Mouse (Mus musculus): ENCODE results near the gene Pml.
"Not testable (repeated sequence)": the region's sequence is repeated elsewhere in the genome, so short reads cannot be mapped to it uniquely, and the experiment has no call there.

Gene Pml

GRCm38 (mm10) chr9:58272068-58272541 lies 22.5 kb upstream of the Pml start:
- no peak for DNase-seq (ENCODE audit: extremely low read depth, insufficient read length, low spot score)

GRCm38 (mm10) chr9:58271551-58271950 lies 22.0 kb upstream of the Pml start:
- DNase-seq (ENCODE audit: extremely low read depth, insufficient read length, low spot score), result not testable (repeated sequence)

GRCm38 (mm10) chr9:58271109-58271508 lies 21.5 kb upstream of the Pml start:
- no peak for DNase-seq (ENCODE audit: extremely low read depth, insufficient read length, low spot score)

- DNase-seq (ENCODE audit: extremely low read depth, insufficient read length, low spot score), result no peak
These were observed 20.5 kb upstream of the Pml start for GRCm38 (mm10) chr9:58270081-58270480.

- DNase-seq (ENCODE audit: extremely low read depth, insufficient read length, low spot score), result peak; percentile 49
These were observed 19.1 kb upstream of the Pml start for GRCm38 (mm10) chr9:58268384-58269313.

GRCm38 (mm10) chr9:58267046-58267445 lies 17.5 kb upstream of the Pml start:
- DNase-seq (ENCODE audit: extremely low read depth, insufficient read length, low spot score), result no peak

GRCm38 (mm10) chr9:58266571-58267011 lies 17.0 kb upstream of the Pml start:
- peak; percentile 43 for DNase-seq (ENCODE audit: extremely low read depth, insufficient read length, low spot score)

GRCm38 (mm10) chr9:58265368-58265767 lies 15.8 kb upstream of the Pml start:
- no peak for DNase-seq (ENCODE audit: extremely low read depth, insufficient read length, low spot score)

GRCm38 (mm10) chr9:58262507-58262906 lies 12.9 kb upstream of the Pml start:
- DNase-seq (ENCODE audit: extremely low read depth, insufficient read length, low spot score), result no peak

- DNase-seq (ENCODE audit: extremely low read depth, insufficient read length, low spot score), result no peak
These were observed 6.4 kb upstream of the Pml start for GRCm38 (mm10) chr9:58255704-58256685.

GRCm38 (mm10) chr9:58255105-58255504 lies 5.5 kb upstream of the Pml start:
- DNase-seq (ENCODE audit: extremely low read depth, insufficient read length, low spot score), result no peak

GRCm38 (mm10) chr9:58253805-58254122 lies 4.2 kb upstream of the Pml start:
- DNase-seq (ENCODE audit: extremely low read depth, insufficient read length, low spot score), result not testable (repeated sequence)

- DNase-seq (ENCODE audit: extremely low read depth, insufficient read length, low spot score), result peak; percentile 98
These were observed 3.6 kb upstream of the Pml start, which contains the start of gene Stoml1 for GRCm38 (mm10) chr9:58253033-58253804. Gene Stoml1 (plus strand): TSS chr9:58253164.

- DNase-seq (ENCODE audit: extremely low read depth, insufficient read length, low spot score), result not testable (repeated sequence)
These were observed 1.1 kb upstream of the Pml start for GRCm38 (mm10) chr9:58250730-58251129.

- no peak for DNase-seq (ENCODE audit: extremely low read depth, insufficient read length, low spot score)
These were observed 736 bp upstream of the Pml start for GRCm38 (mm10) chr9:58250322-58250721.

- peak; percentile 44 for DNase-seq (ENCODE audit: extremely low read depth, insufficient read length, low spot score)
These were observed 706 bp downstream of the Pml start for GRCm38 (mm10) chr9:58248746-58249413.

GRCm38 (mm10) chr9:58247064-58247759 lies 2.4 kb downstream of the Pml start:
- peak; percentile 94 for DNase-seq (ENCODE audit: extremely low read depth, insufficient read length, low spot score)

GRCm38 (mm10) chr9:58246083-58246591 lies 3.4 kb downstream of the Pml start:
- no peak for DNase-seq (ENCODE audit: extremely low read depth, insufficient read length, low spot score)

GRCm38 (mm10) chr9:58243696-58244095 lies 5.9 kb downstream of the Pml start:
- no peak for DNase-seq (ENCODE audit: extremely low read depth, insufficient read length, low spot score)

Measured in 3134 (cell line).